Comparison of ENCODE assay signal across 22 mouse cellular contexts in the genomic region with DNA sequence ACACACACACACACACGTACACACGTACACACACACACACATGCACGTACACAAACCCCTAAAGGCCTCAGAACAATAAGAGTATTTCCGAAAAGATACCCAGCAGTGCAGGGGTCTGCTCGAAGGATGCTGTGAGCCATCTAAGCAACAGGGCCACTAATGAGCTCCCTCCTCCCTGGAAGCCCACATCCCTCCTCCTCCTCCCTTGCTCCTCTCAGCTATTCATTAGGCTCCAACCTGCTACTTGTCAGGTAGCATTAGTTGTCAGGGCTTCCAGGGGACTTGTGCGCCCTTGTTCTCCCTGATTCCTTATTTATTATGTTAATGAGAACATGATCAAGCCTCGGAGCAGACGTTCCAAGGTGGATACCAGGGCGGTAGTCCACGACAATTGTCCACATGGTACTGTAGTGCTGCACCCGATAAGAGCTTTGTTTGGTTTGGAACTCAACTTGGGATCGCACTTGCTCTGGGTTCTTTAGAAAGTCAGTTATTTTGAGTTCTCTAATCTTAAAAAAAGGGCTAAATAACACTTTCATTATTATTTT.
A peak's percentile ranks its signal among the peaks of the same experiment; 100 is the strongest.
DNase-seq lines count a peak whose midpoint lies in the region; ATAC-seq and TF ChIP-seq lines count a peak whose summit lies in the region.
"Had no signal": no experiment of that assay in that cellular context is flagged by ENCODE, and none has a peak within 500 bp of the region (broad histone marks: within the 10 kb centered on the region; RNA-seq: fewer than 3 reads in every experiment).

No protein-coding gene starts in this region.

- H3K36me3 ChIP-seq in hindbrain, embryonic 13.5 days: no peaks in the 10 kb centered on the region
- H3K36me3 ChIP-seq in hindbrain, embryonic 14.5 days (replicated peaks; ENCODE audit: control insufficient read depth, insufficient read depth): no peaks in the 10 kb centered on the region
- no peaks in the 10 kb centered on the region for H3K36me3 ChIP-seq in midbrain, embryonic 14.5 days (ENCODE audit: control insufficient read depth, insufficient read depth, low read length)
- H3K36me3 ChIP-seq in midbrain, embryonic 10.5 days: no peaks in the 10 kb centered on the region
- H3K36me3 ChIP-seq in limb, embryonic 10.5 days: no peaks in the 10 kb centered on the region
- H3K36me3 ChIP-seq in stomach, postnatal 0 days (ENCODE audit: control insufficient read depth, insufficient read depth, low read length): no peaks in the 10 kb centered on the region
- H3K36me3 ChIP-seq: embryonic facial prominence, embryonic 15.5 days; forebrain, embryonic 10.5 days; heart, embryonic 10.5 days had no signal

- 0 out of 2 replicates have a peak, but pooled peaks cover 3% of the 10 kb centered on the region for H3K27me3 ChIP-seq in hindbrain, embryonic 13.5 days
- H3K27me3 ChIP-seq in hindbrain, embryonic 14.5 days (ENCODE audit: control insufficient read depth, insufficient read depth, low read length): no peaks in the 10 kb centered on the region
- no peaks in the 10 kb centered on the region for H3K27me3 ChIP-seq in midbrain, embryonic 14.5 days (ENCODE audit: control insufficient read depth, insufficient read depth, low read length)
- H3K27me3 ChIP-seq in midbrain, embryonic 10.5 days (ENCODE audit: low read depth, poor library complexity, severe bottlenecking): no peaks in the 10 kb centered on the region
- H3K27me3 ChIP-seq in limb, embryonic 10.5 days (ENCODE audit: low read depth, poor library complexity, severe bottlenecking): no peaks in the 10 kb centered on the region; the same call in 1 of the 2 replicates
- no peaks in the 10 kb centered on the region for H3K27me3 ChIP-seq in stomach, postnatal 0 days (ENCODE audit: control insufficient read depth, insufficient read depth, low read length)
- H3K27me3 ChIP-seq: CH12.LX; embryonic facial prominence, embryonic 15.5 days had no signal

- no peak overlapping the region for H3K4me3 ChIP-seq in hindbrain, embryonic 13.5 days
- H3K4me3 ChIP-seq in hindbrain, embryonic 14.5 days (replicated peaks; ENCODE audit: low read length): no peak overlapping the region
- H3K4me3 ChIP-seq in midbrain, embryonic 14.5 days (replicated peaks; ENCODE audit: low read depth, low read length): no peak overlapping the region
- H3K4me3 ChIP-seq in midbrain, embryonic 10.5 days: no peak overlapping the region
- no peak overlapping the region for H3K4me3 ChIP-seq in limb, embryonic 10.5 days
- H3K4me3 ChIP-seq in stomach, postnatal 0 days (ENCODE audit: low read depth, low read length): no peak overlapping the region
- no peak overlapping the region for H3K4me3 ChIP-seq in layer of hippocampus, adult 2 months
- H3K4me3 ChIP-seq: embryonic facial prominence, embryonic 15.5 days; erythroblast, embryonic 14.5 days; forebrain, embryonic 10.5 days; heart, embryonic 10.5 days had no signal

- no peak overlapping the region for H3K9ac ChIP-seq in hindbrain, embryonic 13.5 days
- H3K9ac ChIP-seq in hindbrain, embryonic 14.5 days: no peak overlapping the region
- no peak overlapping the region for H3K9ac ChIP-seq in midbrain, embryonic 14.5 days (replicated peaks; ENCODE audit: low read length)
- H3K9ac ChIP-seq in stomach, postnatal 0 days (ENCODE audit: low read length): no peak overlapping the region
- H3K9ac ChIP-seq: embryonic facial prominence, embryonic 15.5 days had no signal

- peaks cover 6% of the 10 kb centered on the region for H3K4me1 ChIP-seq in hindbrain, embryonic 13.5 days (replicated peaks)
- H3K4me1 ChIP-seq in hindbrain, embryonic 14.5 days (replicated peaks; ENCODE audit: control insufficient read depth, insufficient read depth, low read length): peaks cover 9% of the 10 kb centered on the region; the same call in 1 of the 2 replicates
- H3K4me1 ChIP-seq in midbrain, embryonic 14.5 days (ENCODE audit: control insufficient read depth, insufficient read depth, low read length): peaks cover 3% of the 10 kb centered on the region; the same call in 1 of the 2 replicates
- peaks cover 6% of the 10 kb centered on the region for H3K4me1 ChIP-seq in midbrain, embryonic 10.5 days
- H3K4me1 ChIP-seq in limb, embryonic 10.5 days: peaks cover 43% of the 10 kb centered on the region
- H3K4me1 ChIP-seq in stomach, postnatal 0 days (replicated peaks; ENCODE audit: control insufficient read depth, insufficient read depth): no peaks in the 10 kb centered on the region
- H3K4me1 ChIP-seq: embryonic facial prominence, embryonic 15.5 days; heart, embryonic 10.5 days had no signal

- H3K4me2 ChIP-seq in hindbrain, embryonic 13.5 days: no peak overlapping the region
- H3K4me2 ChIP-seq in hindbrain, embryonic 14.5 days (replicated peaks): no peak overlapping the region
- H3K4me2 ChIP-seq in midbrain, embryonic 14.5 days (ENCODE audit: low read length): no peak overlapping the region
- H3K4me2 ChIP-seq in stomach, postnatal 0 days (replicated peaks; ENCODE audit: low read depth): 0 out of 2 replicates have a peak overlapping the region, but pooled peaks have one; percentile 3
- H3K4me2 ChIP-seq: embryonic facial prominence, embryonic 15.5 days had no signal

- 0 out of 2 replicates have a peak, but pooled peaks have one; percentile 10 for ATAC-seq in hindbrain, embryonic 13.5 days (ENCODE audit: low FRiP score)
- ATAC-seq in hindbrain, embryonic 14.5 days (ENCODE audit: low FRiP score): no peak
- ATAC-seq in midbrain, embryonic 14.5 days (ENCODE audit: low FRiP score, low TSS enrichment): no peak
- no peak for ATAC-seq in stomach, postnatal 0 days (ENCODE audit: low FRiP score, low TSS enrichment)
- ATAC-seq: forebrain, embryonic 14.5 days had no signal

- no peak for DNase-seq in hindbrain, embryonic 14.5 days (ENCODE audit: low spot score)
- DNase-seq in midbrain, embryonic 14.5 days: peak; percentile 52
- DNase-seq in midbrain, embryonic 10.5 days (ENCODE audit: low spot score): no peak
- peak; percentile 25 for DNase-seq in limb, embryonic 10.5 days (ENCODE audit: low spot score)
- no peak for DNase-seq in stomach, postnatal 0 days (ENCODE audit: low spot score)
- no peak for DNase-seq in layer of hippocampus, adult 2 months (ENCODE audit: low spot score in 2 of 2)
- DNase-seq: adrenal gland, adult 8-10 months; adrenal gland, postnatal 36 days; cerebellum, adult 11 months; cerebellum, adult 8-10 months; cerebellum, postnatal 14 days; embryo, embryonic 11 days; gastrocnemius, postnatal 36 days; heart, adult 18-20 months; heart, postnatal 10 days had no signal

- 62% methylated on average over 12 of the region's 12 CpGs for WGBS in hindbrain, embryonic 13.5 days
- 49% methylated on average over 12 of the region's 12 CpGs for WGBS in hindbrain, embryonic 14.5 days
- WGBS in midbrain, embryonic 14.5 days: 51% methylated on average over 12 of the region's 12 CpGs
- WGBS in midbrain, embryonic 10.5 days: 80% methylated on average over 12 of the region's 12 CpGs
- 83% methylated on average over 12 of the region's 12 CpGs for WGBS in limb, embryonic 10.5 days
- 72% methylated on average over 12 of the region's 12 CpGs for WGBS in stomach, postnatal 0 days

- no peak overlapping the region for H3K27ac ChIP-seq in hindbrain, embryonic 13.5 days
- no peak overlapping the region for H3K27ac ChIP-seq in hindbrain, embryonic 14.5 days
- H3K27ac ChIP-seq in midbrain, embryonic 14.5 days (replicated peaks; ENCODE audit: low read depth, low read length): no peak overlapping the region
- H3K27ac ChIP-seq in midbrain, embryonic 10.5 days (replicated peaks): no peak overlapping the region
- H3K27ac ChIP-seq in limb, embryonic 10.5 days: no peak overlapping the region
- no peak overlapping the region for H3K27ac ChIP-seq in stomach, postnatal 0 days (replicated peaks)
- no peak overlapping the region for H3K27ac ChIP-seq in layer of hippocampus, adult 2 months
- H3K27ac ChIP-seq: embryonic facial prominence, embryonic 15.5 days; forebrain, embryonic 10.5 days; heart, embryonic 10.5 days had no signal

- no peak for TF ChIP-seq CTCF in stomach, postnatal 0 days (IDR thresholded peaks at IDR 0.05; ENCODE audit: low read depth)
- no peak for TF ChIP-seq CTCF in layer of hippocampus, adult 2 months (conservative IDR thresholded peaks at IDR 0.05)

- no peaks in the 10 kb centered on the region for H3K9me3 ChIP-seq in hindbrain, embryonic 13.5 days
- no peaks in the 10 kb centered on the region for H3K9me3 ChIP-seq in hindbrain, embryonic 14.5 days (ENCODE audit: control insufficient read depth, low read length)
- no peaks in the 10 kb centered on the region for H3K9me3 ChIP-seq in midbrain, embryonic 14.5 days (ENCODE audit: control insufficient read depth, low read length)
- no peaks in the 10 kb centered on the region for H3K9me3 ChIP-seq in midbrain, embryonic 10.5 days (replicated peaks)
- no peaks in the 10 kb centered on the region for H3K9me3 ChIP-seq in limb, embryonic 10.5 days (replicated peaks)
- H3K9me3 ChIP-seq in stomach, postnatal 0 days (ENCODE audit: control insufficient read depth, low read length): no peaks in the 10 kb centered on the region
- H3K9me3 ChIP-seq: embryonic facial prominence, embryonic 15.5 days; forebrain, embryonic 10.5 days; heart, embryonic 10.5 days had no signal

- no peak for TF ChIP-seq EP300 in stomach, postnatal 0 days (optimal IDR thresholded peaks at IDR 0.05)

Comparison
In these comparisons a context has a peak if more than half of its experiments do, and no peak if none do; other contexts are left out.
1. DNase-seq: peak in midbrain, embryonic 14.5 days (single experiment) and limb, embryonic 10.5 days (single experiment); none in hindbrain, embryonic 14.5 days (single experiment), midbrain, embryonic 10.5 days (single experiment), stomach, postnatal 0 days (single experiment) and layer of hippocampus, adult 2 months (0 of 2).